Mouse (Mus musculus) left cerebral cortex, postnatal 25 days (tissue): ENCODE results near the gene Rer1. TPM values are rescaled to one million over a fixed set of nuclear protein-coding genes. Genes with fewer than 3 reads are reported as not detected.

Source experiments
- DNase-seq, 2 experiments: peaks; one replicate each; pipeline ENCODE4 v3.0.0; 2022; ENCODE audit warnings: low spot score in 2 of 2, mixed read lengths in 1 of 2
- intact Hi-C: fragments of 180-260 bp; cut with DNase I; formaldehyde crosslinking; loops from one replicate; pipeline ENCODE4 v1.15.1; 2025
- total RNA-seq, 2 experiments: library from RNA; stranded (reverse); gene quantifications; 2 replicates each; pipeline ENCODE4 v1.2.3; 2021

Gene Rer1
- 10 to 100 TPM; 60.9 to 69.4 TPM for total RNA-seq

GRCm38 (mm10) chr4:155086108-155087024 is at the start of gene Rer1, which contains the start of gene Morn1:
Gene Rer1, minus strand, starts transcription at chr4:155086382.
Gene Morn1, plus strand, starts transcription at chr4:155086577.
- DNase-seq, result peak; percentile 100
- intact Hi-C loops, result no loop called here

GRCm38 (mm10) chr4:155134686-155135172 is 48.5 kb upstream of the Rer1 start:
- no peak for DNase-seq
- intact Hi-C loops, result no loop called here

- DNase-seq, result no peak
- intact Hi-C loops, result no loop called here
These were observed 47.7 kb upstream of the Rer1 start for GRCm38 (mm10) chr4:155133658-155134417.

GRCm38 (mm10) chr4:155133188-155133587 is 47.0 kb upstream of the Rer1 start:
- DNase-seq, result no peak
- intact Hi-C loops, result no loop called here

GRCm38 (mm10) chr4:155130616-155131015 is 44.4 kb upstream of the Rer1 start:
- intact Hi-C loops, result no loop called here
- DNase-seq, result no peak

GRCm38 (mm10) chr4:155129996-155130395 is 43.8 kb upstream of the Rer1 start:
- peak; percentile 87 to 98 for DNase-seq
- intact Hi-C loops, result loop anchor here (10.0 kb wide), 1 partner anchor 115 kb away; the partner anchor contains the start of gene Faap20

DNA sequence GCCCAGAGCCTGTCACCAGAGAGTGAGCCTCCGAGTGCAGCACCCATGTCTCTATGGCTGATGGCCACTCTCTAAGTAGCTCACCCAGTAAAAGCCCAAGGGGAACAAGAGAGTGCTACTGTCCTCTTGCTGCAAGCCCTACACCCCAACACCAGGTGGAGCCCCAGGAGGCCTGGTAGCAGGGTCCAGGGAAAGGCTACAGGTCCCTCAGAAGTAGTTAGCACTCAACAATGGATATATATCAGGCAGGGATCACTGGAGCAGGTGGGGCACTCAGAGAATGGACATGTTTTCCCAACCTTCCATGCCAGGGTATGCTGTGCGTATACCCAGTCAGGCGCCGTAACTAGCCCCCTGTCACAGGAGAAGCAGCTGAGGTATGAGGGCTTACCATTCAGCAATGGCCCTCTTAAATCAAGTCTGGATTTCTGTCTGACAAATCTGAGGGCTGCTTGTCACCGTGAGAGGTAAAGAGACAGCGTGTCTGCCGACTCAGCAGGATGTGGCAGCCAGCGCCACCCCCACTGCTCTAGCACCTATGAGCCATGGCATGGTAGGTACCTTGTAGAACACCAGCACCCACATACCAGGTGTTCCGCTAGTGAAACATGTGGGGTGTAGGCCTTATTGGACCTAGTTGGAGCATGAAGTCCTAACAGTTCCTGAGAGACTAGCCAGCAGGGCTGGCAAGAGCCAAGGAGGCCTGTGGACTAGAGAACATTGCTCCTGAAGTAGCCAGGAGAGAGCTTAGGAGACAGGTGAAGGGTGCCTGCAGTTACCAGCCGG is 43.1 kb upstream of the Rer1 start:
- intact Hi-C loops, result loop anchor here (10.0 kb wide), 1 partner anchor 115 kb away; the partner anchor contains the start of gene Faap20
- peak; percentile 45 to 75 for DNase-seq

DNA sequence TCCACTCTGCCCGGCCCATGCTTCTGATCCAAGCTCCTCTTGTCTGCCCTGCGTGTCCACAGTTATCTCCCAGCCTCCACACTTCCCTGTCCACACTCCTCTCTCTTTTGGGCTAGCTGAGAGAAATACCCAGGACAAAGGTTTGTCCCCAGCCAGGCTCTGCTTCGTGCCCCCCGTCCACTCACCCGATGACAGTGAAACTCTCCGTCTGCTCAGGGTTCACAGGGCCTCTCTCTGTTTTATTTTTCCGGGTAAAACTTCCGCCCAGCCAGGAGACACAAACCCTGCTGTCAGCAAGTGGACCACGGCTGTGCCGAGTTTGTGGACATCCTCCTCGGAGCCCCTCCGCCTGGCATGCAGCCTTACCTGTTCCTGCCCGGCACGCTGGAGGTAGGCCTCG is 42.2 kb upstream of the Rer1 start:
- intact Hi-C loops, result loop anchor here (10.0 kb wide), 1 partner anchor 116 kb away; the partner anchor contains the start of gene Faap20
- DNase-seq, result no peak

DNA sequence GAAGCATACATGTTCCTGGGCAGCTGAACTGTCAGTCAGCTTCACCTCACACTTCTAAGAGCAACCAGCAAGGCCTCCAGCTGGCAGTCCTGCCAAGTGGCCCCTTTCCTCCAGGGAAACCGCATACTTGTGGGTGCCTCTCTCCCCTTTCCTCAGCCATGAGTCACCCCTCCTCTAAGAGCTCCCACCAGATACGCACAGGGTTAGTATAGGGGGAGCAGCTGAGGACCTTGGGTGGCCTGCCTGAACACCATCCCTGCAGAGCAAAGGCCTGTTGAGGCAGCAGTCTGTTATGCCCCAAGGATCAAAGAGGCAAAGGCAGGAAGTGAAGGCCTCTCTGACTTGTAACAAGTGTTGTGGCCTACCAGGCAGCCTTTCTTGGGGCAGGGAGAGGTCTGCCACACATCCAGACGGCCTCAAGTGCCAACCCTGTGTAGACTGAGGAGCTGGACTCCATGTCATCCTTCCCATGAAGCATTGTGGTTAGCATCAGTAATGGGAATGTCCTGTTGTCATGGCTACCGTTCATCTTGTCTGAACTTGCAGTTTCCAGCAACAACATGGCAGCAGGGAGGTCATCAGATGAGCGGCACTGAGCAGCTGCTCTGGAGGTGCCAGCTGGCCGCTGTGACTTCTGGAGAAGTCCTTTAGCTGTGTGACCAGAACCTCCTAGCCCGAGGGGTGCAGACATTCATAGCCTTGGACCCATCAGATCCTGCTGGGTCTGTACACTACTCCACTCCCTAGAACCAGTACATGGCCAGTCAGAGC is 40.6 kb upstream of the Rer1 start:
- no peak for DNase-seq
- intact Hi-C loops, result loop anchor here (10.0 kb wide), 1 partner anchor 118 kb away; the partner anchor contains the start of gene Faap20

DNA sequence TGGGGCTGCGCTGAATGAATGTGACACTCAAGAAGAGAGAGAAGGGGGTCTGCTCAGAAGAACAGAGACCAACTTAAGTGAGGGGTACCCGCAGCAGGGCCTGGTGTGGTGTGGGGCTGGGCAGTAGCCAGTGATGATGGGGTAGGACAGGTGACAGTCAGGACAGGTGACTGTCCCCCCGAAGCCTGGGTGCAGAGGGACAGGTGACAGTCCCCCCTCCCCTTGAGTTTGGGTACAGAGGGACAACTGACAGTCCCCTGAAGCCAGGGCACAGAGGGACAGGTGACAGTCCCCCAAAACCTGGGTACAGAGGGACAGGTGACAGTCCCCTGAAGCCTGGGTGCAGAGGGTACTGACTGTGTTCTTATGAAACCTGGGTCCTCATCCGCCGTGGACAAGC is 40.0 kb upstream of the Rer1 start:
- intact Hi-C loops, result loop anchor here (10.0 kb wide), 1 partner anchor 119 kb away; the partner anchor contains the start of gene Faap20
- DNase-seq, result no peak

DNA sequence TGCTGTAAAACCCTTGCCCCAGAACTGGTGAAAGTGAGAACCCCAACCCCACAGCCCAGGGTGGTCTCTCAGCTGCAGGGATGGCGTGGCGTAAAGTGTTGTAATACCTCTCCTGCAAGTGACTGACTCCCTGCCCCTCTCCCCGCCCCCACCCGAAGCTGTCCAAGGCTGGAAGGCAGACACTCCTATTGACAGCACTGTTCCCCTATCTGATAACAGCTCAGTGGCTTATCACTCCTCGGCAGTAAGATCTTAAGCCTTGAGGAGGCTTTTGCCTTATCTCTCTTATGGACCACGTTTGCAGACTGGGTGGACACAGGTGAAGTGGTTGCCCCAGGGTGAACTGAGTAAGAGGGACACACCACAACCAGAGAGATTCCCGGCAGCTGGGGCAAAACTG is 39.1 kb upstream of the Rer1 start:
- DNase-seq, result no peak
- intact Hi-C loops, result loop anchor here (10.0 kb wide), 1 partner anchor 119 kb away; the partner anchor contains the start of gene Faap20

GRCm38 (mm10) chr4:155123868-155124534 is 37.8 kb upstream of the Rer1 start:
- intact Hi-C loops, result loop anchor here (5.0 to 10.0 kb wide), 2 partner anchors 48 to 121 kb away; partner anchors contain the start of gene Faap20

GRCm38 (mm10) chr4:155122444-155123040 is 36.4 kb upstream of the Rer1 start:
- peak; percentile 98 to 99 for DNase-seq
- intact Hi-C loops, result loop anchor here (5.0 to 10.0 kb wide), 2 partner anchors 50 to 122 kb away; partner anchors contain the start of gene Faap20

More at GRCm38 (mm10) chr4:155123868-155124534, 37.8 kb upstream of the Rer1 start:
- no peak for DNase-seq

DNA sequence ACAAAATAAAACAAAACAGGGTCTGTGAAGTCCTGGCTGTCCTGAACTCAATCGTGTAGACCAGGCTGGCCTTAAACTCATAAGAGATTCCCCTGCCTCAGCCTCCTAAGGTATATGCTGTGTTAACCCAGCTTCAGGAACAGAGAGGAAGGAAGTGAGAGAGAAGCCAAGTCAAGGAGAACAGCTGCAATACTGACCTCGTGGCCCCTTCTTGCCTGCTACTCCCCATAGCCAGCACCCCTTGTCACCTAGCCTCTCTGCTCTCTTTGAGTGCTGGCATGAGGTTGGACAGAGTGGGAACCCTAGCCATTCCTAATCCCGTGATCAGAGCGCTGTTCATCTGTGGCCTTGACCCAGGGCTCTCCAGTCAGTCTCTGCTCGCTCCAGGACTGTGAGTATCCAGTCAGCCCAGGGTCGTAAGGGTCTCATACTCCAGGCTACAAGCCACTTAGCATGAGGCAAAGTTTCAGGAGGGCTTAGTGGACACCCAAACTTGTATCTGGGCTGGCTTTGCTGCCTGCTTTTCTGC is 35.8 kb upstream of the Rer1 start:
- intact Hi-C loops, result loop anchor here (5.0 to 10.0 kb wide), 2 partner anchors 50 to 123 kb away; partner anchors contain the start of gene Faap20
- DNase-seq, result no peak

- intact Hi-C loops, result loop anchor here (5.0 to 10.0 kb wide), 2 partner anchors 51 to 124 kb away; partner anchors contain the start of gene Faap20
- no peak for DNase-seq
These were observed 35.0 kb upstream of the Rer1 start for GRCm38 (mm10) chr4:155121222-155121621.

DNA sequence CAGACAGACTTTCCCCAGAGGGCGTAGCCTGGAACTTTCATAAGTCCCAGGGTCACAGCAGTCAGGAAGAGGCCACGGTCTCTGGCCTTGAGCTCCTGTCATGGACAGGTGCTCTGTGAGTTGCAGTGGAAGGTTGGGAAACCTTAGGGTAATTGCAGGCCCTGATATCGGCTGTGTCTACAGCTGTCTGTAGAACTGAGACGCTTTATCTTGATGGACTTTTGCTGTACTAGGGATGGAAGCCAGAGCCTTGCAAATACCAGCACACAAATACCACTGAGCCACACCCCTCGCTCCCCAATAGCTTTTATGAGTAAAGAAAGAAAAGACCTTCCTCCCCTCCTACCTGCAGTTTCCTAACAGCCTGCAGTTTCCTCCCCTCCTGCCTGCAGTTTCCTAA is 34.4 kb upstream of the Rer1 start:
- DNase-seq, result no peak
- intact Hi-C loops, result loop anchor here (5.0 to 10.0 kb wide), 2 partner anchors 52 to 124 kb away; partner anchors contain the start of gene Faap20

DNA sequence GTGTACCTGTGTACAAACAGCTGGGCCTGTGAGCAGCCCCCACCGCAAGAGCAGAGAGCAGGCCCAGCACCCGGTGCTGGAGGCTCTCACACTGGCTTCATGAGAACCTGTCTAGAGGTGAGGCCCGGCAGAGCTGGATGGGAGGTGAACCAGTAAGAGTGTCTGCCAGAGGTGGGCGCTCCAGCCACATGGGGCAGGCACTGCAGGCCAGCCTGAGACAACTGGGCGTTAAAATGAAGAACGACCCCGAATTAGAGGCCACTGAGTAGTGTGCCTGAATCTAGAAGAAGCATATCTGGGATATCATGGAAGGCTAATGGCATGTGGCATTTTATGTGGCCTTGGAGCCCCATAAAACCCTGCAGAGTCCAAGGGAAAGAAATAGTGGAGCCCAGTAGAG is 33.9 kb upstream of the Rer1 start:
- intact Hi-C loops, result loop anchor here (5.0 to 10.0 kb wide), 2 partner anchors 52 to 125 kb away; partner anchors contain the start of gene Faap20
- DNase-seq, result no peak
